Mouse (Mus musculus) ES-CJ7 (cell line): ENCODE results near the gene Sac3d1.

ENCODE experiments used
- DNase-seq: peaks from one replicate; pipeline ENCODE4 v3.0.0; 2011; ENCODE audit warnings: low read depth, low spot score

The Sac3d1 gene

DNA sequence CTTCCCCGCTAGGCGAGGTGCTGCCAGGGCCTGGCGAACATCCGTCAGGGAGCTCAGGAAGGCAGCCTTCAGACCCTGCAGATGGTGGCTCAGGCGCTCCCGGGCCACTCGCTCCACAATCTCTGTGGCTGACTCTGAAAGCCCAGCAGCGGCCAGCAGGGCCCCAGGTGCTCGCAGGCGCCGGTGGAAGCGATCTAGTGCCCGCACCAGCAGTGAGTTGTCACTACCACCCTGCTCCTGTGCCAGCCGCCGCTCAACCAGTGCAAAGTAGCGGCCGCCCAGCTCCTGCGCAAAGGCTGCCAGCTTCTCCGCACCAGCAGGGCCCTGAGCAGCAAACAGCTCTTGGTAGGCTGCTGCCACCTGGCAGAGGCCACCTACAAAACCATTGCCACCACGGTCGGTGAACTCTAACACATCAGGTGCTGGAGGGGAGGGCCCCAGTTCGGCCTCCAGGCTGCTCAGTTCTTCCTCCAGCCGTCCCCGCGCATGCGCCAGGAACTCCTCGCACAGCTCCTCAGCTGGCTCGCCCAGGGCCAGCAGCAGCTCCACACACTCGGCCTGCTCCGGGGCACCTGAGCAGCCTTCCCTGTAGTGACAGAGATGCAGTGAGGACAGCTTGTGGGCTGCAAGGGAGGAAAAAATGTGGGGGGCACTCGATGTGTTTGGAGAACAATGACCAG is 47.7 kb downstream of the Sac3d1 start:
- peak; percentile 59 for DNase-seq

DNA sequence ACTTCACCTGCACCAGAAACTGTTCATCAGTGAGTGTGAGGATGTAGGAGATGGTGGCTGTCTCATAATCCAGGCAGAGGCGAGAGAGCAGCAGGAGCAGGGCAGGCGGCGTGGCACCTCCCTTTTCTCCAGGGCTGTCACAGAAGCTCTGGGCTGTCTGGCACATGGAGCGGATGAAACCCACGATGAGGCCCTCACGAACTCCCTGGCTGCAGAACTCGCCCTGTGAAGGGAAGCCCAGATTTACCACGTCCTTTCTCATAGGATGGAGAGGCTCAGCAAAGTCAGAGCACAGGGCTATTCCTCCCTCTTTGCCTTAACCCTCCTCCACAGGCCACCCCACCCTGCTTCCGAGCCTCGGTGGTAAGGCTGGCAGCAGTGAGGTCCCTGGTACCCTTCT is 48.6 kb downstream of the Sac3d1 start:
- no peak for DNase-seq

DNA sequence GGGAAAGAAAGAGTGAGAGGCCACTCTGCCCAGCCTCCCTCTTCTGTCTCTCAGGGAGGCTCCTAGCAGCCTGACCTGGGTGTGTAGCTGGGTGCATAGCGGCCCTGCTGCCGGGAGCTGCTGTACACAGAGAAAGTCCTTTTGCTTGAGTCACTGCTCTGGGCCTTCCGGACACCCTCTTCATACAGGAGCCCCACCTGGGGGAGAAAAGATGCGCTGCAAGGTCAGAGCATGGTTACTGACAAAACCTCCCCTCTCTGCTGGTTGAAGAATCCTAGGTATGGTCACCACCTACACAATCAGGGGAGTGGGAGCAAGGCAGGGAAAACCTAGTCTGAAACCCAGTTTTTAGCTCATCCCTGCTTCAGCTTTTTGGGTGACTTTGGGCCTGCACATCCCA is 49.5 kb downstream of the Sac3d1 start:
- DNase-seq = peak; percentile 42

DNA sequence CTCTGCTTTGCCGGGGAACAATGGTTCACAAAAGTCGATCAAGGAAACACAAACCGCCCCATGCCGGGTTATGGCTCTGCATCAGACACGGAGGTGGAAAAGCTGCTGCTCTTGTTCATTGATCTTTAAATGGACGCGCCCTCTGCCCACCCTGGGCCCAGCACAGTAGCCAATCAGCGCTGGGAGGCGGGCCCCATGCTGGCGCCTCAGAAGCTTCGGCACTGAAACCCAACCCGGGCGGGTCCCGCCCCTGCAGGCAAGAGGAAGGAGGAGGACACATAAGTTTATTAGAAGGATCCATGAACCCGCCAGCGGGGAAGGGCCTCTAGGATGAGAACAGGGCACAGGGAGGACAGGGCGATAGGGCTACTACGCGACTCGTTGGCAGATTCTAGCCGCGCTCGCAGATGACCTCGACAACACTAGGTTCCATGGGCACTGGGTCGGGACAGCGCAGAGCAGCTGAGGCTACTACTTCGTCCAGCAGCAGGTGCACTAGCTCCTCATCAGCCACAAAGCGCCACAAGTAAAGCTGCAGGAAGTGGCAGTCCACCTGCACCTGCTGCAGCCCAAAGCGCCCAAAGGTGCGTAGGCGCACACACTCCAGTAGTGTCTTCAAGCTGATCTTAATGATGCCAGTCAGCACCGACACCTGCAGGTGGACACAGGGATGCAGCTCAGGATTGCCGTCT is 50.6 kb downstream of the Sac3d1 start, which contains the start of gene Tm7sf2:
Gene Tm7sf2 (minus strand): TSS at position 650 of the 692 bp plus-strand sequence.
- peak; percentile 89 for DNase-seq

DNA sequence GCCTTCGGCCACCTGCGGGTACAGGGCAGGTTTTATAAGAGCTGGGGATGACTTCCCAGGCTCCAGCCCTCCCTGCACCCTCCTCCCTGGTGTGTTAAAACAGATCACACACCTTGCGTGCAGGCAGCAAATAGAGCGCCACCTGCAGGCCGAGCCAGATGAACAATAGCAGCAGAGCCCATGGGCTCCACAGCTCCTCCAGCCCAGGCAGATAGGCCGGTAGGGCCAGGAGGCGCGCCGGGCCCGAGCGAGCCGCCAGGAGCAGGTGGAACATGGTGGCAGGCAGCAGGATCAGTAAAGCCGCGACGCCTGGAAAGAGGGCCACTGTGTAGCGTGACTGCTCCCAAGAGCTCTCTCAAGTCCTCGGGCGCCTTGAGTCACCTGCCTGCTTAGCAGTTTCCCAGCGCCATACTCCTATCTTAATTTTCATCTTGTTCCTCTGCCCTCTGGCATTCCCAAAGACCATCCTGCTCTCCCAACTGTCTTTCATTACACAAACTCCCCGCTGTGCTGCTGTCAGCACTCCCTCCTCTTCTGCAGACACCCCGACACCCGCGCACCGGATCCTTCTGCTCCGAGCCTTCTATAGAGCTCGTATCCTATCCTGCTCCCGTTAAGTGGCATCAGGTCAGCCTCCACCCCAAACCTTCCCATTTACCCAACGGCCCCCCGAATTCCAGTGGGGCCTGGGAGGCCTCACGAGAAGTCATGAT is 51.3 kb downstream of the Sac3d1 start:
- DNase-seq = peak; percentile 91

DNA sequence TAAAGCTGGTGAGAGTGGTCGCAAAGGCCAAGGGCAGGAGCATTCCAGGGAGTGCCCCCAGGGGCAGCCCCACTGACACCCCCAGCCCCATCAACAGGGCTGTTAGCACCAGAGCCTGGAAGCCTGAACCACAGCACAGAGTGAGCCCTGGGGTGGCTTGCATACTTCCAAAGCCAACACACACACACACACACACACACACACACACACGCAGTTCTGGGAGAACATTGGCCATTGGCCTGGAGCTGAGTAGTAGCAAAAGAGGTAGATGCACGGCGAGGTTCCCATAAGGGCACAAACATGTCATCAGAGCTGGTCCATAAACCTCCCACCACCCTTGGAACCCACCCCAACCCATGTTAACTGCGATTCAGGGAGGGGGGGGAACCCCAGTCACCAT is 51.9 kb downstream of the Sac3d1 start:
- no peak for DNase-seq
